Mouse (Mus musculus): ENCODE measurements around the gene Frrs1l. TPM values are rescaled to one million over a fixed set of nuclear protein-coding genes. Genes with fewer than 3 reads are reported as not detected.

The Frrs1l gene
- total RNA-seq, 2 experiments from 2014 or later: 111 to 129 TPM

DNA sequence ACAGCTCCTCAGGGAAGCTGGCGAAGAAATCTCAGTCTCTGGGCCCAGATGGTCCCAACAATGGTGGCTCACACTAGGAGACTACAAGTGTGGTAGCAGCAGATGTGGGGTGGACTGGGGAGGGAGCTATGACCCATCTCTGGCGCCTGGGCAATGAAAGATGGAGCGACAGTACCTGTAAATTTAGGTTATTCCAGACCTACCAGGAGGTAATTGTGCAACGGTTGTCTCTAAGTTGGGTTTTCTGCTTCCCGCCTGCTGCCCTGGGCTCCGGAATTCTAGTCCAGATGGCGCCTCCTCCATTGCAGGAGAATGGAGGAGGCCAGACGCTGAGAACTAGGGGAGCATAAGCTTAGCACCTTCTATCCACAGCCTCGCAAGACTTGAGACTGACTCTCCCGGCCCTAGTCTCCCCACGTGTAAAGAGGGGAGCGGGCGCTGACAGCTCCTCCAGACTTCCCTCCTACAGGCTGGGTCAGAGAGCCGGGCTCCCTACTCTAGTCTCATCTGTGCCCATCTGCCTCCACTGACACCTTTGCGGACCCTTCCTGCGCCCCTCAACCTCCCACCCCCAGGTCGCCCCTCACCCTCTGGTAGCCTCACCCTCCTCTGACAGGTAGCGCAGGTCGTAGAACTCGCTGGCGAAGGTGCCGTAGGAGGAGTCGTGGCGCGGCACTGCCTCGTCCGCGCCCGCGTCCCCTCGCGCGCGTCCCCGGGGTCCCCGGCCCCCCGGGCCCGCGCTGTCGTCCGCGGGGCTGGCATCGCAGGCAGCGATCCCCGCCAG is 568 bp downstream of the Frrs1l start:
- peak in 1 of 2 experiments; percentile 58 for DNase-seq (ENCODE audit: low spot score in 2 of 2)

DNA sequence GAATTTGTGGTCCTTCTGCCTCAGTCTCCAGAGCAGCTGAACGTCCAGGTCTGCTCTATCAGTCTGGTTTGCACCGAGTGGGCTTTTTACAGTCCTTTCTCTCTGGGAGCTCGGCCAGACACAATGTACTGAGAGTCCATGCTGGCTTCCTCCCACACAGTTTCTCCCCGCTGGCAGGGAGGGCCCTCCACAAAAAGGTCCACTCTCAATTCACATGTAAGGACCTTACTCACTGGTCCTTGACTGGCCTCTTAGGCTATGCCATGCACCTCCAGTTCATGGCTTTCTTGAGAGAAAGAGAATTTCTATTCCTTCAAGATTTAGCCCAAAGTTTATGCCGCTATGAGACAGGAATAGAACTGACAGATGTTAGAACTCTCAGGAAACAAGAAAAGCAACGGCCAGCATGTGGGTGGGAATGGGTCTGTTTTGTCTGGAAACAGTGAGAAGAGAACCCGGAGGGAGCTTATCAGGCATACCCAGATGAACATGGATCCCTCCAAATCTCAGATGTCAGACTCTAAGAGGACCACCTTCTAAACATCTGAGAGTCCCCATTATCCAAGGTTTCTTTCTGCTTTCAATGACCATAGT is 24.5 kb downstream of the Frrs1l start:
- no peak for DNase-seq (ENCODE audit: low spot score in 2 of 2)

DNA sequence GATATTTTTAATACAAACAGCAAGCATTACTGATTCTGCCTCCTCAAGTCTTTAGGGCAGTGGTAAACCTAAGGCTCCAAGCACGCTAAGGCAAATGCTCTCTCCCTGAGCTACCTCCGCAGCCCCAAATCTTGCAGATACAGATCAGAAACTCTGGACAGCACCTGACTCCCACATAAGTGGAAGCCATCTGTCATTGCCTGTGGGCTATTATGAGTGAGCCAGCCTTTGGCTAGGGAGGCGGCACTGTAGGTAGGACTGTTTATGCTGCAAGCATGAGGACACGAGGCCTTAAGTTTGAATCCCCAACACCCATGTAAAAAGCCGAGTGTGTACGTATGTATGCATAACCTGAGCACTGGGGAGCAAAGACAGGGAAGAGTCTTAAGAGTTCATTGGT is 26.5 kb downstream of the Frrs1l start:
- no peak for DNase-seq (ENCODE audit: low spot score in 2 of 2)

DNA sequence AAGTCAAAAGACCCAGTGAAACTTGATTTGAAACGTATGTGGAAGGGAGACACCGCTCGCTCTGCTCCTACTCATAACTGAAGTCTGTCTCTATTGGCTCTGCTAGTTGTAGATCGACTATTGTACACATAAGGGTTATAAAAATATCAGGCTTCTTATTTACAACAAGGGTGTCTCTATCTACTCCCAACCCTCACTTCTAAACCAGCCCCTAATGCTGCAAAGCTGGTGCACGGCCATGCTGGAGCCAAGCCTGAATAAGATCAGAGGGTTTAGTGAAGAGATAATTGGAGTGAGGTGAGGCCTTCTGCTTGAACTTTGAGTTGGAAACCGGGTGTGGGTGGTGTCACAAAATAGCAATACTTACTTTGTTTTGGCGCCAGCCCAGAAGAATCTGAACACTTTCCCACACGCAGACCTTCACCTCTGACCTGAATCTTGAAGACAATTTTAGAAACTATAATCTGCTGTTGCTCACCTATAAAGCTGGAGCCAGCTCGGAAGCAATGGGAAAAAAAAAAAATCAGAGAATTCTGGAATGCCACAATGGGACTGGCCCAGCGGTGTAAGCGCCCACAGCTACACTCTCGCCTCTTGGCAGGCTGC is 28.8 kb downstream of the Frrs1l start:
- no peak for DNase-seq (ENCODE audit: low spot score in 2 of 2)

DNA sequence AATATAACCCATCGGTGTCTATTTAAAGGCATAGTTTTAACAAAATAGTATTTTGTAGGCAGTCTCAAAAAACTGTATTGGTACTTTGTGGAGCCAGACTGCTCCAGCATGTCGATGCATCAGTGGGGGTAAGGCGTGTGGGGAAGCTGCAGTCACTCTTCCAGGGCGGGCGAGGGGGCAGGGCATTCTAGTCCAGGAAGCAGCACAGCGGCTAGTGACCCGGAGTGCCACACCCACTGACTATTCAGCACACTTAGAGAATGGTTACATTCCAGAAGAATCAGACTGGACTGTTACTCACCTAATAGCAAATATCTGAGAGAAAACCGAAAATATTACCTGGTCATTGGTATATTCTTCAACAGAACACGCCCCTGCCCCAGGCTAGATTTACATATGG is 32.7 kb downstream of the Frrs1l start:
- DNase-seq (ENCODE audit: low spot score in 2 of 2): no peak

DNA sequence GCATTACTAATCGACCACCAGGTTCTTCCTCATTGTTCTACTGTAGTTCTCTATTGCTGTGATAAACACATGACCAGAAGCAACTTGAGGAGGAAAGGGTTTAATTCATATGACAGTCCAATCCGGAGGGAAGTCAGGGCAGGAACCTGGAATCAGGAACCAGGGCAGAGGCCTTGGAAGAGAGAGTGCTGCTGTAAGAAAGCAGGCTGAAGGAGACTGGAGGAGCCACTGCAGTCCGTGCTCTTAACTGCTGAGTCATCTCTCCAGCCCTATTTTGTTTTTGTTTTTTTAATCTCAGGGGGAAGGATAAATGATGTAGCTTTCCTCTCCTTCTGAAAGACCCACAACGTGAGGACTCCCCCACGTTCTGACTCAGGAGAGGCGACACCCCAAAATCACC is 37.0 kb downstream of the Frrs1l start:
- DNase-seq (ENCODE audit: low spot score in 2 of 2): no peak

DNA sequence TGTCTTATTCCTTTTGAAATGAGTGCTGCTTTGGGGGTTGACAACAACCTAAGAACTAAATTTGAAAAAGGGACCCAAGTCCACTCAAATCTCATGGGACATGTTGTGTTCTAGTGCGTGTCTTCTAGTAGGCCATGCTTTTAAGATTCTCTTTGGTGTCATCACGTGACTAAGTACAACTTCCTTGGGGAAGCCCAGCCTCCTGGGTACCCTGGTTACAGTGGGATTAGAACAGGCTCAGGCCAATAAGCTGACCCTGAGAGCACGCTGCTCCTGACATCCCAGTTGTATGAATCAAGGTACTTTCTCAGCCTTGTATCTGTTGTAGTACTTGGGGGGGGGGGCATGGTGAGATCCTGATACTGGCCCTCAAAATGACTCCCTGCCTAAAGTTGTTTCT is 38.5 kb downstream of the Frrs1l start:
- no peak for DNase-seq (ENCODE audit: low spot score in 2 of 2)

DNA sequence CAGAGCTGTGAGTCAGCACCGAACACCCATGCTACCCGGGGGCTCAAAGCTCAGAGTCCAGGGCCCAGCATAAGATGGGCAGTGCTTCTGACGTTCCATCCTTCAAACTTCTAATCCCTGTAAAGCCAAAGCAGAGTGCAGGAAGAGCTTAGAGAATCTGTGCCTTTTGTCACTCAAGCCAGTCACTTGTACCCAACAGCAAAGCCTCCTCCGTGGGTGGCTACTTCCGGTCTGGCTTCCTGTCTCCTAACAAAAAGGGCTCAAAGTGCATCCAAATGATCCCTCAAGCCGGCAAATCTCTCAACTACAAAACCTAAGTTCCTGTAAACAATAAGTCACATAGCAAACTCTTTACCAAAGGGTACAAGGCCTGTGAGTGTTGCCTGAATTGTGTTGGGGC is 40.7 kb downstream of the Frrs1l start:
- DNase-seq (ENCODE audit: low spot score in 2 of 2): no peak

DNA sequence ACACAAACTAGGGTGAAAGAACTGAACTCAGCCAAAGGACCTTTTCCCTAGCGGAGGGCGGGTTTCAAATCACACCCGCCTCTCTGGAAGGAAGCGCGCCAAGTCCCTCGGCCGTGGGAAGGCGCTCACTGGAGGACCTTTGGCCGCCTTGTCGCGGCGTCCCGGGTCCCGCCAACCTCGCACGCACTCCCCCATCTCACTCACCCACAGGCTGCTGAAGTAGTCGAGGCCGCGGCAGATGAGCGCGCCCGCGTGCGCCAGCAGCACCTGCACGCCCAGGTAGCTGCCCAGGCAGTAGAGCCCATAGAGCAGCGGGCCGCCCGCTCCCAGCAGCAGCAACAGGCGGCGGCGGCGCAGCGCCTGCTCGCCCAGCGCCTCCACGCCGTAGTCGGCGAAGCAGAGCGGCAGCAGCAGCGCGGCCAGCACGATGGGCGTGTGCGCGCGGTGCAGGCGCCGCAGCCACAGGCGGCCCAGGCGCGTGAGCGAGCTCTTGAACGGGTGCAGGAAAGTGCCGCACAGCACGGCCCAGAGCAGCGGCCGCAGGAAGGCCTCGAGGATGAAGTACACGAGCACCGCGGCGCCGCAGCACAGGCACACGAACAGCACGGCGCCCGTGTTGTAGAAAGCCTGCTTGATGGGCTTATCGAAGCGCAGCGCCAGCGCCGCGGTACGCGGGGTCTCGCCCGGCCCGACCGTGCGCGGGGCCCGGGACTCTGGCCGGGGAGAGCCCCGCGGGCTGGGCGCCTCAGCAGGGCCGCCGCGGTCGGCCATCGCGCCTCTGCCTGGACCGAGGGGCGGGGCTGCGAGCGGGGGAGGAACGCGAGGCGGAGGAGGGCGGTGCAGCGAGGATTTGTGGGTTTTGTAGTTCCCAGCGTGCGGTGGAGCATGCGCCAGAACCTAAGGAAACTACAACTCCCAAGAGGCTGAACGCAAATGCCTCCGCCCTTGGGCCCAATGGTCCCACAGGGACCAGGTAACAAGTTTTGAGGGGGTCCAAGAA is 43.2 kb downstream of the Frrs1l start, which contains the start of gene Tmem245:
TSS of gene Tmem245 (minus strand) at position 797 of the 1,000 bp plus-strand sequence.
- peak; percentile 91 to 94 for DNase-seq (ENCODE audit: low spot score in 2 of 2)

DNA sequence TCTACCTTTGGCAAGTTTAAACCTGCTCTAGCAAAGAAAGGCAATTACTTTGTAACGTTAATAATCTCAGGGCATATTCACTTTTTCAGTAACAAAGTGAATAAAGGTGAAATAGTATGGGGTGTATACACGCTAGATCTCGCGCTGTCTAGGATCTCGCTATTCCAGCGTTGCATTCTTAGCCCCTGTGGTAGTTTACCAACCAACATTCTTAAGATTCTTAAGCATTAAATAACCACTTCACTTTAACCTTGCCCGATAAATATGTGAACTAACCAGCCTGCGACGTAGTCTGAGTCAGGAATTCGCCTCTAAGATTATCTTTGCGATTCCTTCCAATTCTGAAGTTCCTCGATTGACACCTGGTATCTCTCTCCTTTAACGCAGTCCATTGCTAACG is 44.0 kb downstream of the Frrs1l start:
- DNase-seq (ENCODE audit: low spot score in 2 of 2): no peak

DNA sequence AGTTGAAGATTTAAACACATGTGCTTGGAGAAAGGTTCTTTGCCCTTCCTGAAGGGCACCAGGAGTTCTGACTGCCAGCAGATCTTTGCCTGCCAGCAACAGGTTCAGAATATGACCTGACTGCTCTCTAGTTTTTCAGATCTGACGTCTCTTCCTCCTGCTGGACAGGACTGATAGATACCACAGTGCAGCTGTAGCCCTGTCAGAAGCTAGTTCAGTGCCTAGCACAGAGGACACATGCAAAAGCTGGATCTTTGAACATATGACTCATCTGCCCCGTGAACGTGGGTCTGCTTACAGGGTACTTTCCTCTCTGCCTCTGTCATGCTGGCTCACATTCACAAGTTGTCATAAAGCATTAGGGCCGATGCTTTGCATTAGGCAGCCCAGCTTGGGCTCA is 45.9 kb downstream of the Frrs1l start:
- no peak for DNase-seq (ENCODE audit: low spot score in 2 of 2)

DNA sequence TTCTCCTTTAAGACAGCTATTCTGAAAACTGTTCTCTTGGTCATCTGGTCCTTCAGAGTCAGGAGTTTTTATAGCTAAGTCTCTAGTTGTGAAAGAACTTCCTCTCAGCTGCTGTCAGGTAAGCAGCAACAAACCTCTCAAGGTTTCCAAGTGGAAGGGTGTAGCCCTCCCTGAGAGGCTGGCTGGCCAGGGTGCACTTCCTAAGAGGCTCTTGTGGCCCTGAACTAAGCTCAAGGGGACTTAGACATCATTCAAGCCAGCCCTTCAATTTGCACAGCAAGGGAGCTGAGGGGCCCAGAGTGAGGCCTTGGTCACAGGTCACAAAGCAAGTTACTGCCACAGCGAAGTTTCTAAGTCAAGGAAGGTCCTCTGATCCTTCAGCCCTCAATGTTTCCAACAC is 46.9 kb downstream of the Frrs1l start:
- DNase-seq (ENCODE audit: low spot score in 2 of 2): no peak

DNA sequence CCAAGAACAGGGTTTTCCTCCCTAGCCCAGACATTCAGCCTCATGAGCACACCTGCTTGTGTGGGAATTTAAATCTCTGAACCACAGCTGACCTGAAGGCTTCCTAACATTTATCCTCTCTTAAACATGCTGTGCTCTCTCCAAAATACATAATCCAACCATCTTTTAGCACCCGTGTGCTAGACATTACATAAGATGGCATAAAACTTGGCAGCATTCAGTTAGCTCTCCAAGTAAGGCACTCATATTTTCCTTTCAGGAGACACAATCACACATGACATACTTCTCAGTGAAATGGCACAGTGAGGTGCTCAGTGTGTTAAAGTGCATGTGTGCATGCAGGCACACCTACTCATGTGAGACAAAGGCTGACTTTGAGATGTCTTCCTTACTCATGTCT is 47.6 kb downstream of the Frrs1l start:
- no peak for DNase-seq (ENCODE audit: low spot score in 2 of 2)

DNA sequence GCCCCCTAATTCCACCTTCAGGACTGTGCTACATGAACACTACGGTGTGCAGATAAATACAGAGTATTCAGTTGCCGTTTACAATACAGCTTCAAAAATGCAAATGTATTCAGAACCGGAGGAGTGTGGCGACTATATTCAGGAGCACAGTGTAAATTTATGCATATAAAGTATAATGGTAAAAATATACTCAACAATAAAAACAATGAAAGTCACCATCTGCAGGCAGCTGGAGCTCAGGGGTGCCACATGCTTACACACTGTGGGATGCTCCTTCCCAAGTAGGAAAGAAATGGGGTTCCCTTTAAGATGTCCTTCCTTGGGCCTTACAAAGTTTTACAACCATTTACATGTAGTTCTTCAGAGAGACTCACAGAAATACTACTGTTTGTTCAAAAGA is 48.7 kb downstream of the Frrs1l start:
- no peak for DNase-seq (ENCODE audit: low spot score in 2 of 2)

DNA sequence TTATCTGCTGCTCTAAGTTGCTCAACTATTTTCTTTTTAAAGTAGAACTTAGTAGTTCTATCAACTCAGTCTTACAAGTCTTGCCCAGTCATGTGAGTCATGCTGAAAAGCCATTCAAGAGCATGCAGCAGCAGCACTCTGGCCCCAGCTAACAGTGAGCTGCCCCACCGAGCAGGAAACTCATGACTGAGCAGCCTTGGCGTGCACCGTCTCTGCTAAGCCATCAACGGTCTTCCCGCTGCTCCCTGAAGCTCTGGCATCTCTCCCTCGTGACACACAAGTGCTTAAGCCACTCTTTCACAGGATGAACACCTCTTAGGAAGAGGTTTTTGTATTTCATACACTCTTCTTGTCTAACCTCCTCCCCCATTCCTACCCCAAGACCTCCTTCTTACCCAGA is 53.1 kb downstream of the Frrs1l start:
- no peak for DNase-seq (ENCODE audit: low spot score in 2 of 2)

DNA sequence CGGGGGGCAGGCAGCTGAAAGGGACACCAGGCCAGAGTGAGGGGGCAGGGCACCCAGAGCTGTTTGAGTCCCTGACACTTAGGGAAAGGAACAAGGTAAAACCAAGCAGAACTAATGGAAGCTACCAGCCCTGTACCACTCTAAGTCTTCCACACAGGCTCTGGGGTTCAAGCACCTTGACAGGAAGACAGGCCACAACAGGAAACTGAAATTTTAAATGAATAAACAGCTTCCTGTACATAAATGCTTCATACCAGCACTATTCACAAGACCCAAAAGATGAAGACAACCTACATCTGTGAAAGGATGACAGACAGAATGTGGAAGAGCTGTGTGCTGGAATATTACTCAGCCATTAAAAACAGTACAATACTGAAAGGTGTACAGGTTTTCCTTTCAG is 54.9 kb downstream of the Frrs1l start:
- no peak for DNase-seq (ENCODE audit: low spot score in 2 of 2)

DNA sequence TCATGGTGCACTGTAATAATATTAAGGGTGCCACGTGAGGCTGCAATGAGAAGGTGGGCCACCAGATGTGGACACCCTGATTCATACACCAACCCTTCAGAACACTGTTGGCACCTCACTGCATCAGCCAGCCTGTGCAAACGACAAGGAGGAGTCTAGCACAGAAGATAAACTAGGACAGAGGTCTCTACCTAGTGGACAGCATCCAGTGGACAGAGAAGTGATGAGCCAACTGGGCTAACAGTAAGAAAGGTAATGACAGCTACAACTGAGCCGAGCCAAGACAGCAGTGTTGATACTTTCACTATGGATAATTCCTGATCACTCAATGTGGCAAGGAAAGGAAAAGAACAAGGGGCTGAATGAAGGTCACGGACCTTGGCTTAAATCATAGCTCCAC is 57.0 kb downstream of the Frrs1l start:
- no peak for DNase-seq (ENCODE audit: low spot score in 2 of 2)

DNA sequence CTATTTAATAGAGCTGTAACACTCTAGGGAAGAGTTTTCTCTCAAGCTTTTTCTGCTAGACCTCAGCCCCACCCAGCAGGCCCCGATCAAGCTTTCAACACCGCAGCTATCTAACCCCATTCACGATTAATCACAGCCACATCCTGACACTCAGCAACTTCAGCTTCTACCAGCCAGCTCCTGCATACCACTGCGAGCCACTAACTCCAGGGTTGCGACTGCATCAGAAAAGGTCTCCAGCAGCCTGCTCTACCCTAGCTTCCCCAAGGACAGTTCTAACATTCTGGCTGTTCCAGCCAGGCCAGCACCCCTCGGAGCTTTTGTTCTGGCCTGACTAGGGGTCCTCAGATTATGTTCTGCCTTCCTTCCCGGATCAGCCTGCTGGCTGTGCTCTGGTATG is 58.1 kb downstream of the Frrs1l start:
- DNase-seq (ENCODE audit: low spot score in 2 of 2): no peak

DNA sequence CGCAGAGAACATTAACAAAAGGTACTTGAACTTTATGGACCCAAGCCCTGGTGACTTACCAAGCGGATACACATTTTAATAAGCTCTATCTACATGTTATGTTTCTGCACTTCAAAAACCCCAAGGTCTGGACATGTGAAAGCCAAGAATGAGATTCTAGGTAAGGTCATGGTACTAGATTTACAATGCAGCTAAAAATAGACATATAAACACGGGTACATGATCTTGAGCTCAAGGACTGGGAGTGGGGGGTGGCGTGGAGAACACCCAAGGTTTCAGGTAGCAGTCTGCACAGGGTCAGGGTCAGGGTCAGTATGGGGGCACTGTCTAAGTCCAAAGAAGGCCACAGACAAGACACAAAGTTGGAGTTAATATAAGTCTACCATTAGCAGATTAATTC is 59.9 kb downstream of the Frrs1l start:
- DNase-seq (ENCODE audit: low spot score in 2 of 2): no peak

DNA sequence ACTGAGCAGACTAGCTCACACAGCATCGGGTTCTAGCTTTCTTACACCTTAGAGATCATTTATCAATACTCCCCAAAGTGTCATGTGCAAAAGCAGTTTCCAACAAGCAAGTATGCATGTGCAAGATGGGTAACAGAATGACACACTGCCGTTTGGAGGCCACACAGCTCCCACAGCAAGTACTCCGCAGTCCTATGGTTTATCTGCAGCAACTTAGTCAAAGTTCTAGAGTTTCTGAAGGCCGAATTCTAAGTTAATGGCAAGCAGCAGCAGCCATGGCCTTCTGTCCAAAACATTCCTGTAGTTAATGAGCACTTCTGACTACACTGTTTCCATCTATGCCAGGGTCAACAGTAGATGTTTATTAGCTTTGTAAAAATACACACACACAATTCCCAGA is 63.2 kb downstream of the Frrs1l start:
- no peak for DNase-seq (ENCODE audit: low spot score in 2 of 2)

DNA sequence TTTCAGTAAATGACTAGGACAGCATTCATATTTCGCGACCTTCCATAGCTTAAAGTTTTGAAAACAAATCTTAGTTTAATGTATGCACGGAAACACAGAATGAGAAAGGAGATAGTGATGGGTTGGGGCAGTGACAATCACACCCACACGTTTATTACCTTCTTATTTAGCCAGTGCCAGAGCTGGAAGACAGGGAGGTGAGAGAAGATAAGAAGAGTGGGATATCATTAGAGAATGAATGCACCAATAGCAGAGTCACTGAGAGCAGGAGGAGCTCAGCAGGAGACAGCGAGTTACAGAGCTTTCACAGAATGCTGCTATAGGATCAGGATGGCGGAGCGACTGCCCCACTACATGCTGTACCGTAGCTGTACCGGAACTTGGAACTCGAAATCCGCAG is 68.0 kb downstream of the Frrs1l start:
- DNase-seq (ENCODE audit: low spot score in 2 of 2): no peak
